Mouse (Mus musculus) embryonic facial prominence, embryonic 13.5 days (tissue): ENCODE measurements at regions not wholly inside any gene's neighbourhood (a gene's known extent, or its start where the extent isn't known, plus 50 kb on each side); places are given as distances from the start of the nearest gene placed in this dataset.

Experiments used
- ATAC-seq: fragments of 200-750 bp; cut with Nextera tagmentation; 2 replicates; pipeline ENCODE4 v1.8.0; 2017; ENCODE audit warnings: low read depth; ENCODE audit not compliant: insufficient number of reproducible peaks, insufficient read depth, low FRiP score, low TSS enrichment
- H3K27ac ChIP-seq: fragments of 300-500 bp; sonication (generic); 2 replicates; pipeline ENCODE4 v1.5.1; 2015; ENCODE audit warnings: moderate library complexity, mild to moderate bottlenecking, inconsistent platforms
- H3K27me3 ChIP-seq: fragments of 300-500 bp; sonication (generic); 2 replicates; pipeline ENCODE4 v1.6.1; 2015; ENCODE audit warnings: mild to moderate bottlenecking, inconsistent platforms
- H3K36me3 ChIP-seq: fragments of 300-500 bp; sonication (generic); 2 replicates; pipeline ENCODE4 v1.6.1; 2015; ENCODE audit warnings: mild to moderate bottlenecking, inconsistent platforms
- H3K4me1 ChIP-seq: fragments of 300-500 bp; sonication (generic); 2 replicates; pipeline ENCODE4 v1.6.1; 2015; ENCODE audit warnings: inconsistent platforms
- H3K4me2 ChIP-seq: fragments of 300-500 bp; sonication (generic); 2 replicates; pipeline ENCODE4 v1.6.1; 2015; ENCODE audit warnings: moderate library complexity, mild to moderate bottlenecking, inconsistent platforms
- H3K4me3 ChIP-seq: fragments of 300-500 bp; sonication (generic); 2 replicates; pipeline ENCODE4 v1.5.1; 2015; ENCODE audit warnings: mild to moderate bottlenecking, inconsistent platforms
- H3K9ac ChIP-seq: fragments of 300-500 bp; sonication (generic); 2 replicates; pipeline ENCODE4 v1.6.1; 2015; ENCODE audit warnings: mild to moderate bottlenecking, inconsistent platforms
- H3K9me3 ChIP-seq: fragments of 300-500 bp; sonication (generic); 2 replicates; pipeline ENCODE4 v1.6.1; 2016; ENCODE audit warnings: inconsistent platforms
- WGBS: fragments of 180-500 bp; shearing (Covaris S2); methylation state at CpG from one replicate; pipeline ENCODE4 v1.1.7; 2015; ENCODE audit warnings: mixed read lengths; 5-methylcytosine and 5-hydroxymethylcytosine counted together

DNA sequence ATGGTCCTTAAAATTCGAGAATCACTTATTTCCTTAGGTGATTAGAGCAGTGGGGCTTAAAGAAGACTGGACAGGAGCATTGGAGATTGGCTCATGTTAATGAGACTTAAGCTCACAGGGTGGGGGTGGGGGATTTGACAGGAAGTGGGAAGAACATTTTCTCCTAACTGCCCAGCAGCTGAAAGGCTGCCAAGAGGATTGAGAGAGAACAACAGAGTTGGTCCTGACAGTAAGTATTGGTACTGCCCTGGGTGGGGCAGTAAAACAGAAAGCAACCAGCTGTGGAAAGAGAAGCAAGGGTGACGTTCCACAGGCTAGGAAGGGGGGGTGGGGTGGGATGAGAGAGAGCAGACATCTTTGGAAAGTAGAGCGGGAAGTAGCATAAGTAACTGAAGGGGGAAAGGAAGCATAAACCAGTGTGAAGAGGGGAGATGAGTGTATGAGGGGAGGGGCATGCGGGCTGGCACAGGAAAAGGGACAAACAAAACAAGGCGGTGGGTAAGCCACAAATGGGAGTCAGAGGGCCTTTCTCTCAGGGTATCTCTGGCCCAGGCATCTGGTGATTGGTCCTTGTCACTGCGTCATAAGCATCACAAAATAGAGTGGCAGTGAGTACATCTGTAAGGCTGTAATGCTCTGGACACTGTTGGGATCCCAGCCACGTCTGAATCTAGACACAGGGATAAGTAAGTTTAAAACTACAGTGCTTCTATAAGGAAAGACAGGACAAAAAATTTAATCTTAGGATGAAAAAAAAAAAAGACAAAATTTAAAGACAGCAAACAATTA is 125.0 kb upstream of the Tnp1 start:
- Histone ChIP-seq H3K36me3 (no peaks in the 10 kb centered on the region), H3K9ac (no peak overlapping the region), H3K4me3 (no peak overlapping the region), H3K9me3 (no peaks in the 10 kb centered on the region), H3K27me3 (no peaks in the 10 kb centered on the region), H3K4me1 (peaks cover 15% of the 10 kb centered on the region), H3K27ac (no peak overlapping the region), H3K4me2 (no peak overlapping the region)
- no peak for ATAC-seq
- WGBS, result 62% methylated on average over 7 of the region's 7 CpGs

DNA sequence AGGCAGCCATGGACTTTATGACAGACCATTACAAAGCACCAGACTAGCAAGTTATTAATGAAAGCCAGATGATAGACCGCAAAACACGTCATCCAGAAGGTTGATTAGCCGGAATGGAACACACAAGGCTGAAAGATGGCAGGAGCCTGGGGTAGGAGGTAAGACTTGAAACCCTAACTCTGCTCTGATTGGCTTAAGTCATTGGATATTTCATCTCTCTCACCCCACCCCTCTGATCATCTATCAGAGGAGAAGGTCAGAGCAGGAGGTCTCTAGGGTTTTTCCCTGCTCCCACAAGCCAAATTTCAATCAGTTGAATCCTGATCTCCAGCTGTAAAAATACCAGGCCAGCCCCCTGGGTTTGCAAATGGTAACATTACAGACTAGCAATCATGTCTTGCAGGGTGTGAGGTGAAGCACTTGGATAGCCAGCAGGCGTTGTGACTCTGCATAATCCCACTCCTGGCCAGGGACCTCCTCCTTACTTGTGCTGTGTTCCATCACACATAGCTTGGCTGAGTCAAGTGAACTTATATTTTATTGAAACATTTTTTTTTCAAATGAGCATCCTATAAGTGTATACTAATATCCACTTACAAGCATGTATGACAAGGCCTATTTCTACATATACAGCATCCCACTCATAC is 114.6 kb upstream of the Tnp1 start:
- Histone ChIP-seq H3K9ac (no peak overlapping the region), H3K4me2 (no peak overlapping the region), H3K4me3 (no peak overlapping the region), H3K36me3 (no peaks in the 10 kb centered on the region), H3K4me1 (no peaks in the 10 kb centered on the region), H3K27ac (no peak overlapping the region), H3K9me3 (no peaks in the 10 kb centered on the region), H3K27me3 (no peaks in the 10 kb centered on the region)
- no peak for ATAC-seq
- 59% methylated on average over 4 of the region's 4 CpGs for WGBS

DNA sequence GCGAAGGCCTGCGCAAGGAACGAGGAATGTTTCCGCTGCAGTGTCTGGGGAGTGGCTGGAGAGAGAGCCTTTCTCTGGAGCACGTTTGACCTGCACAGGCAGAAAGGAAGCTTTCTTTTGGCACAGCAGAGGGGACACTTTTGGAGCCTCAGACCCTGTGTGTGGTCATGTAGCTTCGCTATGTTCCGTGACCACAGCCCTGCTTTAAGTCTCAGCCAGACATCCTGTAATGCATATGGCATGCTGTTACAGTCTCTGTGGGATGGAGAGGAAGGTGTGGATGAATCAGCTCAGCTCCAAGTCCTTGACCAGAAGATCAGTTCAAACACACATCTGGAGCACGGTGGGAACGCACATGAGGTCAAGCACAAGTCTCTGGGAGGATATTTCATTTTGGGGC is 107.3 kb upstream of the Tnp1 start:
- Histone ChIP-seq H3K4me3 (no peak overlapping the region), H3K9ac (no peak overlapping the region), H3K27ac (no peak overlapping the region), H3K4me1 (peaks cover 12% of the 10 kb centered on the region), H3K36me3 (no peaks in the 10 kb centered on the region), H3K27me3 (no peaks in the 10 kb centered on the region), H3K9me3 (no peaks in the 10 kb centered on the region), H3K4me2 (no peak overlapping the region)
- 84% methylated on average over 9 of the region's 9 CpGs for WGBS
- ATAC-seq, result no peak

DNA sequence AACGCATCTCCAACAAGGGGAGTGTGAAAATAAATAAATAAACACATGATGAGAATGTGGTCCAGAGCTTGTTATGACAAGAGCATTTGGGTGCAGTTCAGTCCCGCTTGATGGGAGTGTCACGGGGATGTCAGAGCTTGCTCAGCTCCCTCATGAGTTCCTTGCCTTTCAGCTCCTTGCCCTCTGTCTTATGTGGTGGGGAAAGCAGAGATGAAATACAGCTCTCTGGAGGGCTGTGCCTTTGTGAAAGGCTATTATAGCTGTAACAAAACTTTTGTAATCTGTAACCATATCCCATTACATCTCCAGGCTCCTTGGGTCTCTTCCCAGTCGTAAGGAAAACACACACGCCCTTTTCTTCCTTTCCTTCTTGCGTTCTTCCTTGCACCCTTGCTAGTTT is 103.0 kb upstream of the Tnp1 start:
- H3K4me2 ChIP-seq, result no peak overlapping the region
- 51% methylated on average over 6 of the region's 6 CpGs for WGBS
- H3K4me3 ChIP-seq, result no peak overlapping the region
- H3K27ac ChIP-seq, result no peak overlapping the region
- H3K4me1 ChIP-seq, result peaks cover 25% of the 10 kb centered on the region
- no peaks in the 10 kb centered on the region for H3K36me3 ChIP-seq
- H3K9me3 ChIP-seq, result no peaks in the 10 kb centered on the region
- ATAC-seq, result no peak
- no peak overlapping the region for H3K9ac ChIP-seq
- no peaks in the 10 kb centered on the region for H3K27me3 ChIP-seq

DNA sequence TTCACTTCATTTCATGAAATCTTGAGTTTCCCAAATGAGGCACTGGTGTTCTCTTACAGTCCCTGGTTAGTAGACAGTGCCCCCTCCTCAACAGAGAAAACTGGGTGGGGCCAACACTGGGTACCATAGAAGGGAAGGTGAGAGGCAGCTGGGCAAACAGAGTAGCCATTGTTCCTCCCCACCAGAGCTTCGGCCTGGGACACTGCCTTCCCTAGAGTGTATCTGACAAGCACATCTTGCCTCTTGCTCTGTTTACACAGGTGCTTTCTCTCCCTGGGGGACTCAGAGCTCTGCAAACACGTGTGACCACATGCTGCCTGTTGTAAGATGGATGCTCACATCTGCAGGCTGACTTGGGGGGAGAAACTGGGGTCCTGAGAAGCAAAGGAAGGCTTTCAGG is 100.8 kb upstream of the Tnp1 start:
- Histone ChIP-seq H3K9me3 (no peaks in the 10 kb centered on the region), H3K4me2 (no peak overlapping the region), H3K9ac (no peak overlapping the region), H3K36me3 (no peaks in the 10 kb centered on the region), H3K4me1 (peaks cover 28% of the 10 kb centered on the region), H3K4me3 (no peak overlapping the region), H3K27me3 (no peaks in the 10 kb centered on the region), H3K27ac (peak overlapping the region; percentile 51)
- 13% methylated on average over 2 of the region's 2 CpGs for WGBS
- peak; percentile 56; the same call in 1 of the 2 replicates for ATAC-seq

DNA sequence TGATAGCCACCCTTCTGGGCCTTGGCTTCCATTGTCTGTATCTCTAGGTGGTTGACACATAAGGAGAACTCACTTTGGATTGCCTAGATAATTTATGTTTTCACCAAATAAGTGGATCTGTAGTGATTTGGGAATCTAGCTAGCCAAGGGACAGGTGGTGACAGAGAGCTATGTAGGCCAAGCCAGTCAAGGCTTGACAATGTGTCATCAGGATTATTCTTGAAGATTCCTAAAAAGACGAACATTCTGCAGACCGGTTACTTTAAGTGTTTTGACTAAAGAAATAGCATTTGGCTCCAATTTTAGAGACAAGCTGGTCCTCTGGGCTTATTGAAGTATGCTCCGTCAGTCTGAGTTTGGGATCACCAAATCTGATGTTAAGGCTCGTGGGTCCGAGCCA is 100.1 kb upstream of the Tnp1 start:
- no peaks in the 10 kb centered on the region for H3K9me3 ChIP-seq
- H3K36me3 ChIP-seq, result no peaks in the 10 kb centered on the region
- no peaks in the 10 kb centered on the region for H3K27me3 ChIP-seq
- no peak overlapping the region for H3K4me2 ChIP-seq
- 63% methylated on average over 5 of the region's 5 CpGs for WGBS
- H3K4me3 ChIP-seq, result no peak overlapping the region
- H3K27ac ChIP-seq, result no peak overlapping the region; the same call in 1 of the 2 replicates
- no peak for ATAC-seq
- no peak overlapping the region for H3K9ac ChIP-seq
- H3K4me1 ChIP-seq, result peaks cover 28% of the 10 kb centered on the region

DNA sequence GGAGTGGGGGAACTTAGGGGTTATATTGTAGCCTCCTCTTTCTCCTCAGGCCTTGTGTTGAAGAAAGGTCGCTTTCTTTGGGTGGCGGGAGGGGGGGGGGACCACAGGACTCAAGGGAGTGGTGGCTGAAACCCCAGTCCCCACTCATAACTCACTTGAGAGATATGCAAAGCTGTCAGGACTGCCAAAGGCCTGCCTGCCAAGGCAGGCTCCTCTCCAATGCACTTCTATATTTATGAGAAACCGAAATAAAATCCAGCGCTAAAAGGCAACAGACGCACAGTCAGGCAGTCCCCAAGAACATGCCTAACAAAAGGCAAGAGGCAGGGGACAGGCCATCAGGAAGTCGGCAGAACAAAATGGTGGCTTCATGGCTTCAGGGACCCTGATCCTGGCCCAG is 97.4 kb upstream of the Tnp1 start:
- no peaks in the 10 kb centered on the region for H3K36me3 ChIP-seq
- H3K27me3 ChIP-seq, result no peaks in the 10 kb centered on the region
- WGBS, result 87% methylated on average over 6 of the region's 6 CpGs
- H3K4me1 ChIP-seq, result peaks cover 17% of the 10 kb centered on the region
- H3K27ac ChIP-seq, result no peak overlapping the region
- H3K4me2 ChIP-seq, result no peak overlapping the region
- ATAC-seq, result no peak
- H3K4me3 ChIP-seq, result no peak overlapping the region
- H3K9me3 ChIP-seq, result no peaks in the 10 kb centered on the region
- H3K9ac ChIP-seq, result no peak overlapping the region

DNA sequence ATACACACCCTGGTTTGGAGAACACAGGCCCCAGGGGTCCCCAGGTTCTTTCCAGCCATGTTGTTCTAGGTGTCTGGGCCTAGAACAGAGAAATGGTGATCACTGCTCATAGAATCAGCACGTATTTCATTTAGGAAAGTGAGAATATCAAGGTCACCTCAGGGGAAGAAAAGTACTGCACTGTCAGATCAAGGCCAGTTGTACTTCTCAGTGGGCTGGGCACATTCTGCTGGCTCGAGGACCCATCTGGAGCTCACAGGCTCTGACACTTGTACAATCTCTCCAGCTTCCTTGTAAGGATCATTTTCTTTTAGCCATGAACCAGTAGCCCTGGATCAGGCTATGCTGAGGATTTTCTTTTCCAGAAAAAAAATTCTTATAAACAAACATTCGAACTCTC is 97.0 kb upstream of the Tnp1 start:
- WGBS, result 83% methylated on average over 3 of the region's 3 CpGs
- no peaks in the 10 kb centered on the region for H3K27me3 ChIP-seq
- no peaks in the 10 kb centered on the region for H3K9me3 ChIP-seq
- no peak overlapping the region for H3K4me2 ChIP-seq
- H3K27ac ChIP-seq, result no peak overlapping the region
- H3K4me1 ChIP-seq, result peaks cover 15% of the 10 kb centered on the region
- no peak overlapping the region for H3K9ac ChIP-seq
- H3K36me3 ChIP-seq, result no peaks in the 10 kb centered on the region
- no peak overlapping the region for H3K4me3 ChIP-seq
- no peak for ATAC-seq

DNA sequence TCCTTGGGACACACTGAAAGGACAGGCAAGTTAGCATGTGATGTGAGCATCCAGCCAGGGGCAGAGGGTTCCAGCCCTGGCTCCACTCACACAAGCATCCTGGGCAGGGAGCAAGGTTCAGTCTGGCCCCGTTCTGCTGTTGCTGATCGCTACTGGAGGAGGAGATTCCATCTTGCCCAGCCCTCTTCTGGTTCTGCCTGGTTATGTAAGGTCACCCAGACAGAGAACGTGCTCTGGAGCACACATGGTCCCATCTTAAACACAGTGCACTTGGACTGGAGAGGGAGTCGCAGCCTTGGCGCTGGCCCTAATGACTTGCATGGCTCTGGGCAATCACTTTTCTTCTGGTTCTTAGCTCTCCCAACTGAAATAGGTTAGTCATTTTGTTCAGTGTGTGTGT is 96.2 kb upstream of the Tnp1 start:
- H3K9me3 ChIP-seq, result no peaks in the 10 kb centered on the region
- H3K9ac ChIP-seq, result no peak overlapping the region
- H3K4me3 ChIP-seq, result no peak overlapping the region
- H3K27ac ChIP-seq, result no peak overlapping the region
- 89% methylated on average over 5 of the region's 5 CpGs for WGBS
- H3K36me3 ChIP-seq, result no peaks in the 10 kb centered on the region
- H3K27me3 ChIP-seq, result no peaks in the 10 kb centered on the region
- ATAC-seq, result no peak
- H3K4me2 ChIP-seq, result no peak overlapping the region
- peaks cover 10% of the 10 kb centered on the region for H3K4me1 ChIP-seq

DNA sequence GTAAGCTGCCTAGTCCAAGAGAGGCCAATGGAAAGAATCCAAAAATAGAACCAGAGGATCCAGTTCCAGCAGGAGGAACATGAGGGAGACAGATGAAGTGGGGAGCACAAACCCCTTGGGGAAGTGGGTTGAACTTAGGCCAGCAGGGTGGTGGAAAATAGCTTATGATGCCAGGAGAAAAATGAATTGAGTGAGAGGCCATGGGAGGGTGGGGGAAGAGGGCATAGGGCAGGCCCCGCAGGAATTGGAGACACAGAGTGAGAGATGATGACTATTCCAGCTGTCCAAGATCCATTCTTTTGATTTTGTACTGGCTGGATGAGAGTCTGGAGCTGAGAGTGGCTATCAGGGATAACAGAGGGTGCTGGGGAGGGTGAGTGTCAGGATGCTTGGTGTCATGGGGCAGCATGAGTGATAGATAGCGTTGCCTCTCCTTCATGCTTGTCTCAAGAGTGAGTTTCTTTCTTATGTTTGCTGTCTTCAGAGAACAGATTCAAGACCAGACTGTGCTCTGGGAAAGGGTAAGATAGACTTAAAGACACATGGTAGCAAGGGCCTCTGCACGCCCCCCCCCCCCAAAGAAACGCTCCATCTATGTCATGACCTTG is 90.3 kb upstream of the Tnp1 start:
- no peak overlapping the region for H3K4me3 ChIP-seq
- H3K4me1 ChIP-seq, result 0 out of 2 replicates have a peak, but pooled peaks cover 2% of the 10 kb centered on the region
- no peak overlapping the region for H3K27ac ChIP-seq
- 86% methylated on average over 4 of the region's 4 CpGs for WGBS
- no peaks in the 10 kb centered on the region for H3K27me3 ChIP-seq
- H3K4me2 ChIP-seq, result no peak overlapping the region
- no peak for ATAC-seq
- no peaks in the 10 kb centered on the region for H3K9me3 ChIP-seq
- no peak overlapping the region for H3K9ac ChIP-seq
- H3K36me3 ChIP-seq, result no peaks in the 10 kb centered on the region

DNA sequence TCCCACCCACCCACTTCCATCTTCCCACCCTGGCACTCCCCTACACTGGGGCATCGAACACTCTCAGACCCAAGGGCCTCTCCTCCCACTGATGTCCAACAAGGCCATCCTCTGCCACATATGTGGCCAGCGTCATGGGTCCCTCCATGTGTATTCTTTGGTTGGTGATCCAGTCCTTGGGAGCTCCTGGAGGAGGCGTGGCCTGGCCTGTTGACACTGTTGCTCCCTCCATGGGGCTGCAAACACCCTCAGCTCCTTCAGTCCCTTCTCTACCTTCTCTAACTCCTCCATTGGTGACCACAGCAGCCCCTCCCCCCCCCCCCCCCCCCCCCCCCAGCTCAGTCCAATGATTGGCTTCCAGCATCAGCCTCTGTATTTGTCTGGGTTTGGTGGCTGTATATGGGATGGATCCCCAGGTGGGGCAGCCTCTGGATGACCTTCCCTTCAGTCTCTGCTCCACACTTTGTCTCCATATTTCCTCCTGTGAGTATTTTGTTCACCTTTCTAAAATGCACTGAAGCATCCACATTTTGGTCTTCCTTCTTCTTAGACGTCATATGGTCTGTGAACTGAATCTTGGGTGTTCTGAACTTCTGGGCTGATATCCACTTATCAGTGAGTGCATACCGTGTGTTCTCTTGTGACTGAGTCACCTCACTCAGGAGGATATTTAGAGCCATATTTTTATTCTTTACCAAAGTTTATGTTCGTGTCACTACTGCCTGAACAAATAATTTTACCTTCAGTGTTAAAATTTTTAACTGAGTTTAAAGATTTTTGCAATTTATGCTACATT is 82.1 kb upstream of the Tnp1 start:
- H3K27ac ChIP-seq, result no peak overlapping the region
- no peak for ATAC-seq
- 81% methylated on average over 6 of the region's 6 CpGs for WGBS
- H3K36me3 ChIP-seq, result no peaks in the 10 kb centered on the region
- peaks cover 13% of the 10 kb centered on the region for H3K4me1 ChIP-seq
- H3K4me3 ChIP-seq, result no peak overlapping the region
- no peak overlapping the region for H3K4me2 ChIP-seq
- H3K9me3 ChIP-seq, result 0 out of 2 replicates have a peak, but pooled peaks cover 6% of the 10 kb centered on the region
- H3K27me3 ChIP-seq, result no peaks in the 10 kb centered on the region
- no peak overlapping the region for H3K9ac ChIP-seq
